Mouse (Mus musculus) embryonic fibroblast, embryonic 13.5 days (primary cell): ENCODE data around the gene Smg6.

ENCODE experiments used
- CTCF ChIP-seq: IDR thresholded peaks from 2 replicates; pipeline ENCODE4 v1.5.1; 2011; ENCODE audit warnings: mild to moderate bottlenecking, control low read depth, low read length, moderate library complexity, borderline replicate concordance; ENCODE audit not compliant: insufficient read depth
- POLR2A ChIP-seq: IDR thresholded peaks from 2 replicates; pipeline ENCODE4 v1.6.1; 2011; ENCODE audit warnings: low read depth, mild to moderate bottlenecking, control low read depth, low read length, moderate library complexity

DNA sequence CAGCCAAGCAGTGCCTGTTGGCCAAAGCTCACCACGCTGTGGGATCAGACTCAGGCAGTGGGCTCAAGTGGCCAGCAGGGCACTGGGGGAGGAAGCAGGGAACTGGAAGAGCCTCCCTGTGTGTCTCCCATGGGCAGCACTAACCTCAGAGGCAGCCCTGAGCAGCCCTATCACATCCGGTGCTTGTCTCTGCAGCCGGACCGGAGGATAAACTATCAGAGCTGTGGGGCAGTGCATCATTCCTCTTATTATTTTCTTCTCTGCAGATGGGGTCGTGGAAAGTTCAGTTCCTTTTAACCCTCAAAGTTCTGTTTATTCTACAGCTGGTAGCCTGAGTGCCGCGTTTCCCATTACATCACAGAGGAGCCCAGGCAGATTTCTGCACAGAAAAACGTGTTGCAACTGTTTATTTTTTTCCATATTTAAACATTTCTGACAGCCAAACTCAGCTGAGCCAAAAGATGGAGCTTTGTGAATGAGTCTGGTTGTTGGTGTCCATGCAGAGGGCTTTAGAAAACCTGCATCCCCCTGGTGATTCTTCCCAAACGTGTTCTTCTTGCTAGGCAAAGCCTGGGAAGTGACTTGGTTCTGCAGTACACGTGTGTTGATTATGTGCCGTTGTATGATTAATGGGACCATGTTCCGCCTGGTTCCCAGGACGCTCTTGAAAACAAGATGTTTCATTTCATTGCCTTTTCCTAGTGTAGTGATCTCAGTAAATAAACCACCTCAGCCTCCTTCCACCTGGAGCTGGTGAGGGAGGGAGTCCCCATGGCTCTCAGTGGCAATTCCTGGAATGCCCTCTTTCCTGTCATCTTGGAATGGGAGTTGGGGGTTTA is 126.3 kb downstream of the Smg6 start:
- TF ChIP-seq POLR2A (no peak), CTCF (no peak)
